In the genomic region with DNA sequence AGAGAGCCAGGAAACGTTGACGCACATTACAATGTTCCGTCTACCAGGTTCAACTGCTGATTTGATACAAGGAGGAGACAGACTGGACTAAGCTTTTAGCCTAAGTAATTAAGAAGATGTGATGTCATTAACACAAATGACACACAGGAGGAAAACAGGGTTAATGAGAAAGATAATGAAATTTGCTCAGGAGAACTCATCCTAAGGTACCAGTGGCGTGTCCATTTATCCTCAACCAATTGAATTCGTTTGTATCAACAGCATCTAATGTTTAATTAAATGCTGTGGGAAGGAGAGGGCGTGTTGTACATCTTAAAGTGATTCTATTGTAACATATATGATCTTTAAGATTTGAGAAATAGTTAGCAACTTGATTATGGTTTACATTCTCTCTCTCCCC, we compare ENCODE assay signal across 30 mouse cellular contexts.
DNase-seq lines count a peak whose midpoint lies in the region; ATAC-seq and TF ChIP-seq lines count a peak whose summit lies in the region.
"Had no signal": no experiment of that assay in that cellular context is flagged by ENCODE, and none has a peak within 500 bp of the region (broad histone marks: within the 10 kb centered on the region; RNA-seq: fewer than 3 reads in every experiment).

No protein-coding gene starts in this region.

- H3K4me1 ChIP-seq in hindbrain, embryonic 15.5 days (replicated peaks): no peaks in the 10 kb centered on the region
- H3K4me1 ChIP-seq in hindbrain, embryonic 10.5 days (replicated peaks): peaks cover 7% of the 10 kb centered on the region; the same call in 1 of the 2 replicates
- H3K4me1 ChIP-seq in hindbrain, postnatal 0 days (ENCODE audit: insufficient read depth, low read length): no peaks in the 10 kb centered on the region
- no peaks in the 10 kb centered on the region; the same call in 1 of the 2 replicates for H3K4me1 ChIP-seq in hindbrain, embryonic 14.5 days (replicated peaks; ENCODE audit: control insufficient read depth, insufficient read depth, low read length)
- 0 out of 2 replicates have a peak, but pooled peaks cover 5% of the 10 kb centered on the region for H3K4me1 ChIP-seq in neural tube, embryonic 13.5 days (replicated peaks)
- H3K4me1 ChIP-seq in neural tube, embryonic 15.5 days: no peaks in the 10 kb centered on the region
- H3K4me1 ChIP-seq: embryonic facial prominence, embryonic 15.5 days; forebrain, embryonic 12.5 days had no signal

- no peaks in the 10 kb centered on the region for H3K27me3 ChIP-seq in hindbrain, embryonic 15.5 days
- no peaks in the 10 kb centered on the region for H3K27me3 ChIP-seq in hindbrain, embryonic 10.5 days (ENCODE audit: insufficient read depth, poor library complexity, severe bottlenecking)
- no peaks in the 10 kb centered on the region for H3K27me3 ChIP-seq in hindbrain, postnatal 0 days (ENCODE audit: insufficient read depth, low read length)
- H3K27me3 ChIP-seq in hindbrain, embryonic 14.5 days (ENCODE audit: control insufficient read depth, insufficient read depth, low read length): no peaks in the 10 kb centered on the region
- no peaks in the 10 kb centered on the region for H3K27me3 ChIP-seq in neural tube, embryonic 13.5 days
- no peaks in the 10 kb centered on the region for H3K27me3 ChIP-seq in neural tube, embryonic 15.5 days (replicated peaks)
- H3K27me3 ChIP-seq: CH12.LX; embryonic facial prominence, embryonic 13.5 days; embryonic facial prominence, embryonic 15.5 days; forebrain, embryonic 12.5 days; Patski had no signal

- H3K27ac ChIP-seq in hindbrain, embryonic 15.5 days (replicated peaks): no peak overlapping the region
- no peak overlapping the region for H3K27ac ChIP-seq in hindbrain, embryonic 10.5 days
- no peak overlapping the region for H3K27ac ChIP-seq in hindbrain, postnatal 0 days
- no peak overlapping the region for H3K27ac ChIP-seq in hindbrain, embryonic 14.5 days
- no peak overlapping the region for H3K27ac ChIP-seq in neural tube, embryonic 13.5 days (replicated peaks)
- H3K27ac ChIP-seq in neural tube, embryonic 15.5 days (replicated peaks): no peak overlapping the region
- H3K27ac ChIP-seq: embryonic facial prominence, embryonic 13.5 days; embryonic facial prominence, embryonic 15.5 days; forebrain, embryonic 10.5 days; forebrain, embryonic 12.5 days had no signal

- no peak for TF ChIP-seq CTCF in hindbrain, postnatal 0 days (IDR thresholded peaks at IDR 0.05; ENCODE audit: low read depth)

- no peak for DNase-seq in hindbrain, embryonic 10.5 days (ENCODE audit: low spot score)
- DNase-seq in hindbrain, postnatal 0 days (ENCODE audit: low spot score): peak; percentile 4
- DNase-seq in hindbrain, embryonic 14.5 days (ENCODE audit: low spot score): no peak
- no peak for DNase-seq in neural tube, embryonic 10.5 days (ENCODE audit: extremely low spot score, low spot score)
- no peak for DNase-seq in kidney, adult 18-20 months
- DNase-seq: adrenal gland, adult 8-10 months; adrenal gland, postnatal 14 days; adrenal gland, postnatal 36 days; B cell, adult 2 months; cerebellum, adult 11 months; cerebellum, adult 18-20 months; cerebellum, adult 8-10 months; cerebellum, adult 9-11 months; cerebellum, postnatal 14 days; cerebellum, postnatal 36 days; embryo, embryonic 11 days had no signal

- WGBS in hindbrain, embryonic 15.5 days: 68% methylated on average over 6 of the region's 6 CpGs
- 91% methylated on average over 6 of the region's 6 CpGs for WGBS in hindbrain, embryonic 10.5 days
- WGBS in hindbrain, postnatal 0 days: 76% methylated on average over 6 of the region's 6 CpGs
- 71% methylated on average over 6 of the region's 6 CpGs for WGBS in hindbrain, embryonic 14.5 days
- 66% methylated on average over 6 of the region's 6 CpGs for WGBS in neural tube, embryonic 13.5 days
- 67% methylated on average over 6 of the region's 6 CpGs for WGBS in neural tube, embryonic 15.5 days

- H3K9ac ChIP-seq in hindbrain, embryonic 15.5 days: no peak overlapping the region
- H3K9ac ChIP-seq in hindbrain, postnatal 0 days (replicated peaks; ENCODE audit: low read length): no peak overlapping the region
- H3K9ac ChIP-seq in hindbrain, embryonic 14.5 days: no peak overlapping the region
- H3K9ac ChIP-seq in neural tube, embryonic 13.5 days: no peak overlapping the region
- no peak overlapping the region for H3K9ac ChIP-seq in neural tube, embryonic 15.5 days (replicated peaks)
- H3K9ac ChIP-seq: embryonic facial prominence, embryonic 13.5 days; embryonic facial prominence, embryonic 15.5 days; forebrain, embryonic 12.5 days had no signal

- peak; percentile 56; the same call in 1 of the 2 replicates for ATAC-seq in hindbrain, embryonic 15.5 days (ENCODE audit: low FRiP score, low read depth)
- no peak for ATAC-seq in hindbrain, postnatal 0 days
- no peak; the same call in 1 of the 2 replicates for ATAC-seq in hindbrain, embryonic 14.5 days (ENCODE audit: low FRiP score)
- ATAC-seq in neural tube, embryonic 13.5 days (ENCODE audit: low read depth): peak; percentile 71
- peak; percentile 65 for ATAC-seq in neural tube, embryonic 15.5 days (ENCODE audit: low FRiP score)
- ATAC-seq: activated CD4-positive, CD25-positive, alpha-beta regulatory T cell, adult 4 months; CD4-positive, CD25-positive, alpha-beta regulatory T cell, adult 4 months; forebrain, embryonic 14.5 days; Patski had no signal

- no peaks in the 10 kb centered on the region for H3K36me3 ChIP-seq in hindbrain, embryonic 15.5 days
- no peaks in the 10 kb centered on the region for H3K36me3 ChIP-seq in hindbrain, embryonic 10.5 days
- no peaks in the 10 kb centered on the region for H3K36me3 ChIP-seq in hindbrain, postnatal 0 days (ENCODE audit: insufficient read depth, low read length)
- no peaks in the 10 kb centered on the region for H3K36me3 ChIP-seq in hindbrain, embryonic 14.5 days (replicated peaks; ENCODE audit: control insufficient read depth, insufficient read depth)
- H3K36me3 ChIP-seq in neural tube, embryonic 13.5 days: no peaks in the 10 kb centered on the region
- H3K36me3 ChIP-seq in neural tube, embryonic 15.5 days: no peaks in the 10 kb centered on the region
- H3K36me3 ChIP-seq: embryonic facial prominence, embryonic 13.5 days; embryonic facial prominence, embryonic 15.5 days; forebrain, embryonic 10.5 days; forebrain, embryonic 12.5 days; G1E had no signal

- H3K9me3 ChIP-seq in hindbrain, embryonic 15.5 days: no peaks in the 10 kb centered on the region
- H3K9me3 ChIP-seq in hindbrain, embryonic 10.5 days: no peaks in the 10 kb centered on the region
- no peaks in the 10 kb centered on the region for H3K9me3 ChIP-seq in hindbrain, postnatal 0 days (ENCODE audit: low read length)
- no peaks in the 10 kb centered on the region for H3K9me3 ChIP-seq in hindbrain, embryonic 14.5 days (ENCODE audit: control insufficient read depth, low read length)
- no peaks in the 10 kb centered on the region for H3K9me3 ChIP-seq in neural tube, embryonic 13.5 days
- H3K9me3 ChIP-seq in neural tube, embryonic 15.5 days (replicated peaks): no peaks in the 10 kb centered on the region
- H3K9me3 ChIP-seq: embryonic facial prominence, embryonic 13.5 days; embryonic facial prominence, embryonic 15.5 days; forebrain, embryonic 10.5 days; forebrain, embryonic 12.5 days; G1E had no signal

- no peak overlapping the region for H3K4me3 ChIP-seq in hindbrain, embryonic 15.5 days
- H3K4me3 ChIP-seq in hindbrain, embryonic 10.5 days: no peak overlapping the region
- H3K4me3 ChIP-seq in hindbrain, postnatal 0 days (ENCODE audit: low read length): no peak overlapping the region
- H3K4me3 ChIP-seq in hindbrain, embryonic 14.5 days (replicated peaks; ENCODE audit: low read length): no peak overlapping the region
- H3K4me3 ChIP-seq in neural tube, embryonic 13.5 days: no peak overlapping the region
- H3K4me3 ChIP-seq in neural tube, embryonic 15.5 days (replicated peaks): no peak overlapping the region
- H3K4me3 ChIP-seq: embryonic facial prominence, embryonic 13.5 days; embryonic facial prominence, embryonic 15.5 days; erythroblast, embryonic 14.5 days; forebrain, embryonic 10.5 days; forebrain, embryonic 12.5 days had no signal

- no peak overlapping the region for H3K4me2 ChIP-seq in hindbrain, embryonic 15.5 days
- H3K4me2 ChIP-seq in hindbrain, postnatal 0 days (ENCODE audit: low read depth, low read length): no peak overlapping the region
- no peak overlapping the region for H3K4me2 ChIP-seq in hindbrain, embryonic 14.5 days (replicated peaks)
- no peak overlapping the region for H3K4me2 ChIP-seq in neural tube, embryonic 13.5 days
- no peak overlapping the region for H3K4me2 ChIP-seq in neural tube, embryonic 15.5 days
- H3K4me2 ChIP-seq: embryonic facial prominence, embryonic 13.5 days; embryonic facial prominence, embryonic 15.5 days; forebrain, embryonic 12.5 days had no signal

Comparison
In these comparisons a context has a peak if more than half of its experiments do, and no peak if none do; other contexts are left out.
1. ATAC-seq: peak in hindbrain, embryonic 15.5 days (single experiment), neural tube, embryonic 13.5 days (single experiment) and neural tube, embryonic 15.5 days (single experiment); none in hindbrain, postnatal 0 days (single experiment) and hindbrain, embryonic 14.5 days (single experiment).